Mouse (Mus musculus): ENCODE results near the gene Fxyd1.

- no peak for TF ChIP-seq CTCF (IDR thresholded peaks at IDR 0.05; ENCODE audit: low read depth, low read length)
- no peak for TF ChIP-seq POLR2A (IDR thresholded peaks at IDR 0.05; ENCODE audit: borderline replicate concordance, low read depth, low read length)
Measured at GRCm38 (mm10) chr7:31089721-31090120, 32.7 kb upstream of the Fxyd1 start.

All from bone marrow macrophage, adult 2 months (primary cell).